Mouse (Mus musculus) heart, adult 2 months (tissue): ENCODE data around the gene 9430097D07Rik.

Experiments used
- CTCF ChIP-seq: fragments of 200-600 bp; IDR thresholded peaks from 2 replicates; pipeline ENCODE4 v1.8.1; 2022; ENCODE audit warnings: antibody characterized with exemption, mild to moderate bottlenecking, moderate library complexity
- POLR2A ChIP-seq: fragments of 200-500 bp; IDR thresholded peaks from 2 replicates; pipeline ENCODE4 v1.6.1; 2011; ENCODE audit warnings: mild to moderate bottlenecking, low read depth, low read length, control low read depth; ENCODE audit not compliant: insufficient read depth

DNA sequence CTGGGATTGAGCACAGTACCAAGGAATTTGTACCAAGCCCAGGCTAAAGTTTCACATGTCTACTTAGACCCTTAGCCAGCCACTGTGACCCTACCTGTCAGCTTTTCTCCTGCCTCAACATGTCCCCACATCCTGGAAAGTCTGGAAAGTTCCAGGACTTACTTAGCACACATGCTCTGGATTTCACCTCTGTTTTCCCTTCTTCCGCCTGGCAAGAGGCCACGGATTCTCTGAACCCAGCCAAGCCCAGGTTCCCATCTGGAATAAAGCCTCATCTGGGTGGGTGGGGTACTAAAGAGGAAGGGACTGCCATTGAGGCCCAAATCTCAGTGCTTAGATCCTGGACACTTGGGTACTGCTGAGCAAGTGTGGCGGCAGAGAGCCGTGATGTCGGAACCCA is 37.5 kb downstream of the 9430097D07Rik start:
- TF ChIP-seq CTCF, result no peak
- TF ChIP-seq POLR2A, result no peak
